Mouse (Mus musculus) splenic B cell, adult 2 months (primary cell): ENCODE data around the gene Atrn.

ENCODE experiments used
- DNase-seq: peaks from one replicate; pipeline ENCODE4 v3.0.0-alpha.2; 2011; ENCODE audit warnings: low read depth, low spot score
- H3K27me3 ChIP-seq: 2 replicates; pipeline ENCODE4 v1.6.1; 2012; ENCODE audit warnings: mild to moderate bottlenecking, low read length, moderate library complexity, mixed read lengths; ENCODE audit not compliant: control insufficient read depth, poor library complexity, insufficient read depth, severe bottlenecking
- H3K36me3 ChIP-seq: 2 replicates; pipeline ENCODE4 v1.6.1; 2012; ENCODE audit warnings: mild to moderate bottlenecking, low read length, moderate library complexity, mixed read lengths; ENCODE audit not compliant: control insufficient read depth, poor library complexity, insufficient read depth, severe bottlenecking

Atrn gene

GRCm38 (mm10) chr2:131038197-131038596 is 131.9 kb downstream of the Atrn start:
- no peaks in the 10 kb centered on the region for H3K36me3 ChIP-seq
- H3K27me3 ChIP-seq = no peaks in the 10 kb centered on the region
- no peak for DNase-seq

GRCm38 (mm10) chr2:131038675-131039074 is 132.4 kb downstream of the Atrn start:
- Histone ChIP-seq H3K36me3 (no peaks in the 10 kb centered on the region), H3K27me3 (no peaks in the 10 kb centered on the region)
- DNase-seq = no peak

GRCm38 (mm10) chr2:131040854-131041825 is 134.8 kb downstream of the Atrn start:
- Histone ChIP-seq H3K27me3 (no peaks in the 10 kb centered on the region), H3K36me3 (no peaks in the 10 kb centered on the region)
- DNase-seq = no peak

- H3K36me3 ChIP-seq = no peaks in the 10 kb centered on the region
- H3K27me3 ChIP-seq = no peaks in the 10 kb centered on the region
These were observed 136.7 kb downstream of the Atrn start, which contains the start of gene Gfra4 for GRCm38 (mm10) chr2:131042988-131043387. Gfra4 (minus strand) TSS chr2:131043088.

GRCm38 (mm10) chr2:131044354-131044852 is 138.1 kb downstream of the Atrn start:
- no peak for DNase-seq
- no peaks in the 10 kb centered on the region for H3K36me3 ChIP-seq
- no peaks in the 10 kb centered on the region for H3K27me3 ChIP-seq

More at GRCm38 (mm10) chr2:131042988-131043387, 136.7 kb downstream of the Atrn start, which contains the start of gene Gfra4:
- no peak for DNase-seq

- Histone ChIP-seq H3K36me3 (no peaks in the 10 kb centered on the region), H3K27me3 (no peaks in the 10 kb centered on the region)
- no peak for DNase-seq
These were observed 138.9 kb downstream of the Atrn start for GRCm38 (mm10) chr2:131044989-131045720.

GRCm38 (mm10) chr2:131046025-131046424 is 139.7 kb downstream of the Atrn start:
- Histone ChIP-seq H3K36me3 (no peaks in the 10 kb centered on the region), H3K27me3 (no peaks in the 10 kb centered on the region)
- DNase-seq = no peak

GRCm38 (mm10) chr2:131052043-131052442 is 145.7 kb downstream of the Atrn start:
- H3K36me3 ChIP-seq = no peaks in the 10 kb centered on the region
- DNase-seq = no peak

GRCm38 (mm10) chr2:131052862-131053418 is 146.6 kb downstream of the Atrn start:
- no peaks in the 10 kb centered on the region for H3K36me3 ChIP-seq
- H3K27me3 ChIP-seq = no peaks in the 10 kb centered on the region
- no peak for DNase-seq

More at GRCm38 (mm10) chr2:131052043-131052442, 145.7 kb downstream of the Atrn start:
- no peaks in the 10 kb centered on the region for H3K27me3 ChIP-seq

GRCm38 (mm10) chr2:131053851-131054645 is 147.8 kb downstream of the Atrn start:
- no peaks in the 10 kb centered on the region for H3K36me3 ChIP-seq
- H3K27me3 ChIP-seq = no peaks in the 10 kb centered on the region
- DNase-seq = no peak

GRCm38 (mm10) chr2:131054646-131055264 is 148.5 kb downstream of the Atrn start:
- no peaks in the 10 kb centered on the region for H3K27me3 ChIP-seq
- no peaks in the 10 kb centered on the region for H3K36me3 ChIP-seq
- no peak for DNase-seq

GRCm38 (mm10) chr2:131055631-131056030 is 149.3 kb downstream of the Atrn start:
- DNase-seq = peak; percentile 59
- Histone ChIP-seq H3K36me3 (no peaks in the 10 kb centered on the region), H3K27me3 (no peaks in the 10 kb centered on the region)

GRCm38 (mm10) chr2:131056191-131056590 is 149.9 kb downstream of the Atrn start:
- peak; percentile 32 for DNase-seq
- H3K27me3 ChIP-seq = no peaks in the 10 kb centered on the region
- no peaks in the 10 kb centered on the region for H3K36me3 ChIP-seq
